Mouse (Mus musculus) spleen, postnatal 10 days (tissue): ENCODE measurements around the gene Ifnl2.
A peak's percentile ranks its signal among the peaks of the same experiment; 100 is the strongest.
"Not testable (repeated sequence)": the region's sequence is repeated elsewhere in the genome, so short reads cannot be mapped to it uniquely, and the experiment has no call there.

Experiments used
- DNase-seq, 2 experiments: peaks; one replicate each; pipeline ENCODE4 v3.0.0; 2021 to 2022; ENCODE audit warnings: low spot score in 2 of 2

Ifnl2 gene

DNA sequence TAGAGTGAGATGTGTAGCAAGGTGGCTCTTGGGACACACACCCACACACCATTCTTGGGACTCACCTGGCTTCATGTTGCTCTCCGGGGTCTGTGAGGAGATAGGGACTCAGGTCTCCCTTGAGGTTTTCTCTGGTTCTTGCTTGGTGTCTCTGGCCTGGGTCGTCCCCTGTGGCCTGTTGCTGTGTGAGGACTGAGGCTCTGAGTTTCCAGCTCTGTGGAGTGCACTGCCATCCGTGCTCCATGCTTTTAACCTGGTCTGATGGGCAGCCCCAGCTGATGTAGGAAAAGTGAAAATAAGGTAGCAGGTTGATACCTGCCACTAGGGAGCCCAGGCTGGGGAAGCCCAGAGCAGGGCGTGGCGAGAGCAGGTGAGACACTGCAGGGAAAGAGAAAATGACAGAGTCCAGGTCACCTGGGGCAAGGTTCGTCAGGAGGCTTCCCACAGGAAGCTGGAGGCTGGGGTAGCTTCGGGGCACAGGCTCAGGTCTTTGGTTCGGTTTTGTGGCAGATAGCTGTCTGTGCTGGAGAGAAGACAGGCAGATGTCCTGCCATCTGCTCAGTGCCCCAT is at the start of gene Ifnl2:
Gene Ifnl2, minus strand, starts transcription at position 51 of the 570 bp plus-strand sequence.
- DNase-seq = not testable (repeated sequence)

DNA sequence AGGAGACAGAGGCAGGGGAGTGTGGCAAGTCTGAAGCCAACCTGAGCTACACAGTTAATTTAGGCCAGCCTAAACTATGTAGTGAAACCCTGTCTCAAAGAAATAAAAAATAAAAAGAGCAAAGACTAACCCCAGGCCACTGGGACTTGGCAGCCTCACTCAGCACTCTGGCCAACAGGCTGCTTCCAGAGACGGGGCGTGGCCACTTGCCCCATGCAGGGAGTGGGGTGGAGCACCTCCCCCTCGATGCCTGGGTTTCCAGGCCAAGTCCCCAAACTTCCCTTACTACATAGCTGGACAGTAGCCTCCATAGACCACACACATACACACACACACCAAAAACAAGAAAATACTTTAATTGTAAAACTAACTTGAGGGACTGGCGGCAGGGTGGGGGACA is 48.2 kb upstream of the Ifnl2 start:
- DNase-seq = no peak

DNA sequence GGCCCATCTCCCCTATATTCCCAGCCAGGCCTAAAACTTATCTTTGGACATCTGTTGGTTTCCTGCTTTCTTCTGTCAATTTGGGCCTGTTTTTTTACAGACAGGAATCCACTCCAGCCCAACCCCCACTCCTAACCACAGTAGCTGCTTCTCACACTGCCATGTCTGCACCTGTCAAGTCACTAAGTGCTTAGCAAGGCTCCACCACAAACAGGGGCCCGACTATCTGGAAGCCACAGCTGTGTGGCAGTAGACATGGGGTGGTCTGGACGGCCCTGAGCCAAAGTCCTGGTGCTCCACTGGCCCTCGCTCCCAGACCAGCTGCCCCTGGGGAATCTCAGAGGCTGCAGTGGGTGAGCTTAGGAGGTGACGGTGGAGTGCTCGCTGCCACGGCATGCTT is 47.5 kb upstream of the Ifnl2 start:
- peak in 1 of 2 experiments; percentile 59 for DNase-seq

DNA sequence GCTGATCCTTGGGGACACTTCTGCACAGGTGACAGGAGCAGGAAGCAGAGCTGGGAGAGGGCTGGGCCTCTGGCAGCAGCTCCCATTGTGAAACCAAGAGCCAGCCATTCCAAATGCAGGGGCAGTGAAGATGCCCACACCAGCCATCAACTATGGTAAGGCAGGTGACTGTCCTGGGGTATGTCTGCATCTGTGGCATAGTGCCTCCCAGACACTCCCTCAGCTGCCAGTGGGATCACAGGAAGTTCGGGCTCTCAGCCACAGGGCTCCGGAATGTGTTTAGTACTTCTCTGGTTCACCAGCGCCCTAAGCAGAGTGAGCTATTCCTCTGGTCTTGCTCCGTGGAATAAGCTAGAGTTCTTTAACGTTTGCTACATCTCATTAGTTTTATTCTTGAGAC is 46.8 kb upstream of the Ifnl2 start:
- DNase-seq = no peak

DNA sequence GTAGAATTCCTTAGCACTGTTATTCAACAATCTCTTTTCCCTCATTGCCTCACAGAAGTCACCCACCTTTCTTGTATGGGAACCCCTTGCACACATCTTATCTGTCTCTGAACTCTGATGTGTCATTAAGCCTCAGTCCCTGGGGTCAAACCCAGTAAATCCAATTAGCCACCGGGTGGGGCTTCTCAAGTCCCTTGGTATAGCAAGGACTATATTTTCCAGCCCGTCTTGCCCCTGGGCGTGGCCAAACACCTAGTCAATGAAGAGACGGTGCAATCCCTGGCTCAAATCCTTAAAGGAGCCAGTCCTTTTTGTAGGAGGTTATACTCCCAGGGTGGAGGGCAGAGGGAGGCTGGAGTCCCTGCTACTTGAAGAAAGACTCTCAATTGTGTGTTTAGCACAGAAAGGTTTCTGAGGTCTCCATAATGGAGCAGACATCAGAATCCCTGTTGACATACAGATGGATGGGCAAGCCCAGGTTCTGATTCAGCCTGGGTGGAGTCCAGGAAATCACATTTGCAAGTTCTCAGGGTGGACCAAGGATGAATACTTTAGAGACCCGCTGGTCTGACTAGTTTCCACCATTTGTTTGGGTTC is 45.8 kb upstream of the Ifnl2 start:
- DNase-seq = no peak

DNA sequence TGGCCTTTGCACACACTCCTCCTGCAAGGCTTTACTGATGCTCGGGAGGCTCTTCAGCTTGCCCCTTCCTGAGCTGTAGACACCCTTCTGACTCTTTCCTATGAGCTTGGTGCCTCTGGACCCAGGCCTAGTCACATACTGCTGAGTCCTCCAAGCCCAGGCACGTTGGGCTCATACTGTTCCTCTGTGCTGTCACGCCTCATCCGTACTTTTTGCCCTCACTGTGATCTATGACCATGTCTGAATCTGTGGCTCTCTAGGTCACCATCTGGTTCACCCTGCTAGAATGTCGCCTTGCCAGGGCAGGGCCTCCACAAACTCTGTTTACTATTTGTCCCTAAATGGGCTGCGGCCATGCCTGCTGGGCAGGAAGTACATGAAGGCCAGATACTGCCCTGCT is 42.8 kb upstream of the Ifnl2 start:
- DNase-seq = no peak

DNA sequence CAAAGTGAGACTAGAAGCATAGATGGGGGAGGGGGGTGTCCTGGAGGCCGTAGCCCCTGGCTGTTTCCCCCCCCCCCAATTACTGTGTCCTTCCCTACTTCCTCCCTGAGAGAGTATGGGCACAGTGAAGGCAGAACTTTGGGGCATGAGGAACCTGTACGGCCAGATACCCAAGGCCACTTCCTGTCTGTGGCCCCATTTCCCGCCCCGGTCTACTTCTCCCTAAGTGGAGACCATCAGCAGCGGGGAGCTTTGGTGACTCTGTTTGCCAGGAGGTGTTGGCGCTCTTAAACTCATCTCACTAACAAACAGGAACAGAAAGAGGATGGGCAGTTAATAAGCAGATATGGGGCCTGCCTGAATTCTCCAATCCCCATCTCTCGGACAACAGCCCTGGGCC is 37.4 kb upstream of the Ifnl2 start:
- DNase-seq = no peak

DNA sequence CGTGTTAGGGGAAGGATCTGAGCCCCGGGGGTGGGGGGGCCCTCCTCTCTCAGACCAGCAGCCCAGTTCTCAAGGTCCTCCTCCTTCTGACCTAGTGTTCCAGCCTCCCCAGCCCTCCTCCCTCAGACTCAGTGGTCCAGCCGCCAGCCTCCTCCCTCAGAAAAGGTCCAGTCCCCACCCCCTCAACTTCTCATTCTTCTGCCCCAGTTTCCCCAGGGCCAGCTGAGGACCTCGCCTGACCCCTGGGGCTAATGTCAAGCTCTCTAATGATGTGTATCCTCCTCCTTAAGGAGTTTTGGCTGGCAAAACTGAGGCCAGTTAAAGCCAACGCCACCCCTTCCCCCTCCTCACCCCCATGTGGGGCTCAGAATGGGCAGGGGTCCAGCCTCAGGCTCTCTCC is 36.9 kb upstream of the Ifnl2 start, which contains the start of gene Nccrp1:
Gene Nccrp1, minus strand, starts transcription at position 101 of the 400 bp plus-strand sequence.
- no peak for DNase-seq

DNA sequence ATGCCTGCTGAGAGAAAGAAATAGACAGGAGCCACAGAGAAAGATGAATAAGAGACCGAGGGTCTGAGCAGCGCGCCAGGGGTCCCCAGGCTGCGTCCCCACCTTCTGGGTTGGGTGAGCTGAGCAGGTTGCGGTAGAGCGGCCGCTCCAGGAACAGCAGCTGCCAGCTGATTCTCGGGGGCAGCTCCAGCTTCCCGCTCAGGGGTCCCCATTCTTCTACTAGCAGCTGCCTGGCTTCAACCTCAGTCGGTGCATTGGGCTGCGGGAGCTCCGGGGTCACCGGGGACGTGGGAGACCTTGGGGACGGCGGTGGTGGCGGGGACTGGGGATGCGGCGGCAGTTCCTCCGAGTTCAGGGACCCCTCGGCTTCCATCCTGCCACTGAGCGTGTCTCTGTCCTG is 36.4 kb upstream of the Ifnl2 start:
- DNase-seq = no peak

DNA sequence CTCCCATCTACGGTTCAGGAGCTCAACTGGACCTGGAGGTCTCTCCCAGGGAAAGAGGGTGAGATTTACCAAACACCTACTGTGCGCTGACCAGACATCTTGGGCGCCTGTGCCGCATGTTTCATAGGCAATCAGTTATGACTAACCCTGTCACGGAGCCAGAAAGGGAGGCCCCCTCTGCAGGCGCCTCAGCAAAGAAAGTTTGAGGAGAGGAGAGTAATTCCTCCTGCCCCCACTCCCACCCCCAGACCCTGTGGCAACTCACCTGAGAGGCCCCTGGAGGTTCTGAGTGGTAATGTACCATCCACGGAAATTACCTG is 35.6 kb upstream of the Ifnl2 start:
- DNase-seq = no peak

DNA sequence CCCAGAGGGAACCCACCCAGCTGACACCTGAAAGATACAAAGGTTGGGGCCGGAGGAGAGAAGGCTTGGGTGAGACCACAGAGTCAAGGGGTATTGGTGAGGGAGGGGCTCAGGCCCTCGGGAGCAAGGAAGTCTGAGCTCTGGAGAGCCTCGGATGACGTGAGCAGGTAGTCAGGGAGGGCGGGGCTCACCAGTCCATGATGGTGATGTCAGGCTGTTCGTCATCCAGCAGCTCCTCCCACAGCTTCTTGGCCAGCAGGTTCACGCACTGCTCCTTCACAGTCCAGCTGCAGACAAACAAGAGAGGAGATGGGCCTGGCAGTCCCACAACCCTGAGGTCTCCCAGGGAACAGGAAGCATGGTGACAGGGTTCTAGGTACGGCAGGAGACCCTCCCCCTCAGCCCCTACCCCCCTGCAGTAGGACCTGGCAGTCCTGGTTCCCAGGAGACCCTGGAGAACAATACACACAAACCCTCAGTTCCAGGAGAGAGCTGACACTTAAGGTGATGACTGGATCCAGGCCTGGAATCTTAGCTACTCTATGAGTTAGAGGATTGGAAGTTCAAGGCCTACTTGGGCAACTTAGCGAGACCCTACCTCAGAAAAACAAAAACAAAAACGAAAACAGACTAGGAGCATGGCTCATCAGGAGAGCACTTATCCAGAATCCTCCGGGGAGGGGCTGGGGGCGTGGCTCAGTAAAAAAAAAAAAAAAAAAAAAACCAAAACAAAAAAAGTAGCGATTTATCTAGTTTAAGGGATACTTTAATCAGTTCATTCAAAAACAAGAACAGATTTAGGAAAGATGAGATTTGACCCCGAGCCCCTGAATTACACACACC is 35.0 kb upstream of the Ifnl2 start:
- DNase-seq = no peak

DNA sequence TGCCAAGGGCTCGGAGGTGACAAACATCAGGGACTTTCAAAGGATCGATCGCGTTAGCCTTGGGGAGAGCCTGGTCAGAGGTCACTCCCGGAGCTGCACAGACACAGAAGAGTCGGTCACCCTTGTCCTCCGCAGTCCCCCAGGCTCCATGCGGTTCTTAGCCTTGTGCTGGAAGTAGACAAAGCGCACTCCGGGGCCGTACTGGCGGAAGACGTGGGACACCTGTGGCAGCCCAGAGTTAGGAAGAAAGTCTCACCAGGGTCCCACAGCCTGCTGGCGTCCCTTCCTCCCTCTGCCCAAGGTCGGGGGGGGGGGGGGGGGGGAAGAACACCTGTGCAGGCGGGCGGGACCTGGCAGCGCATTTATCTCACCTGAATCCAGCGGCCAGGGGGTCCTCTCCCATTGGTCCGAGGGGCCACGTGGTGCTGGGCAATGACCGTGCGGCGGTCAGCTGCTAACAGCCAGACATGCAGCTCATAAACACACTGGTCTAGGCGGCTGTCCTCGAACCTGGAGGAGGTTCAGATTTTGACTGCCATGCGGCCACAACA is 33.9 kb upstream of the Ifnl2 start:
- DNase-seq = no peak

DNA sequence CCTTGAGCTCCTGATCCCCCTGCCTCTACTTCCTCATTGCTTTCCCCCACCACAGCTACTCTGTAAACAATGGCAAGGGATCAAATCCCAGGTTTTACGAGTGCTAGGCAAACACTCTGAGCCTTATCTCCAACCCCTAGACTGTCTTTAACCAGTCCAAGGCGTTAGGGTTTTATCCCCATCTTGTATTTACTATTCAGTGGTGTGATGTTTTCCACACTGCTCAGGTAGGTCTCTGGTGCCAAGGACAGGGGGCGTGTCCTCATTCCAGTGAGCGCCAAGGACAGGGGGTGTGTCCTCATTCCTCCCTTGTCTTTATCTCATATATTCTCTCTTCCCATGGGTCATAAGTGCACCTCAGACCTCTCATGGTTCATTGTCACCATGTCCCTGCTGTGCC is 30.3 kb upstream of the Ifnl2 start, which contains the start of gene Sycn:
Gene Sycn, plus strand, starts transcription at position 360 of the 400 bp plus-strand sequence.
- no peak for DNase-seq

DNA sequence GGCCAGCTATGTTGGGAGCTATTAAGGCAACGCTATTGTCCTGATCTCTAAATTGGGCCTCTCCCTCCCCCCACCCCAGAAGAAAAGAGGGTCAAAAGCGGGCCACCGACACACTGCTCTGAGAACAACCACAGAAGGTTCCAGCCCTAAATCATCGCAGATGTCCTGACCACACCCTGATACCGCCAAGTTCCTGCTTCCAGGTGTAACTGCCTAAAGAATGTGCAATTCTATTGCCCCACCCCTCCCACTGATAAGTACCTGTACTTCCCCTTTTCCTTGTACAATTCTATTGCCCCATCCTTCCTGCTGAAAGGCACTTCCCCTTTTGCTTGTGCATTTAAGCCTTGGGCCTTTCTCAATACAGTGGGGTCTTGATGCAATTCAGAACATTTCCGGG is 28.6 kb upstream of the Ifnl2 start:
- DNase-seq = not testable (repeated sequence)

DNA sequence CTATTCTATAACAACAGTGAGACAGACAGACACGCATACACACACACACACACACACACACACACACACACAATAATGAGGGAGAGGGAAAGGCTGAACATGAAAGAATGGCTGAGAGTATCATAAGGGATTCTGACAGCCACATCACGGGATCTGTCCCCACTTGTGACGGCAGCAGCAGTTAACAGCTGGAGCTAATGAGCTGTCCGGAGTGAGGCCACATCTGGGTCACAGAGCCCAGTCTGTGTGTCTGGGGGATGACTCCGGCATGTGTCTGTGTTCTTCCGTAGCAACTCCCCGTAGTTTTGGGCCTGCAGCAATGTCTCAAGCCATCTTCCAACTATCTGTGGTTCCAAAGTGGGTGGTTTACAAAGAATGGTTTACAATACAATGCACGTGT is 21.8 kb upstream of the Ifnl2 start:
- DNase-seq = no peak

DNA sequence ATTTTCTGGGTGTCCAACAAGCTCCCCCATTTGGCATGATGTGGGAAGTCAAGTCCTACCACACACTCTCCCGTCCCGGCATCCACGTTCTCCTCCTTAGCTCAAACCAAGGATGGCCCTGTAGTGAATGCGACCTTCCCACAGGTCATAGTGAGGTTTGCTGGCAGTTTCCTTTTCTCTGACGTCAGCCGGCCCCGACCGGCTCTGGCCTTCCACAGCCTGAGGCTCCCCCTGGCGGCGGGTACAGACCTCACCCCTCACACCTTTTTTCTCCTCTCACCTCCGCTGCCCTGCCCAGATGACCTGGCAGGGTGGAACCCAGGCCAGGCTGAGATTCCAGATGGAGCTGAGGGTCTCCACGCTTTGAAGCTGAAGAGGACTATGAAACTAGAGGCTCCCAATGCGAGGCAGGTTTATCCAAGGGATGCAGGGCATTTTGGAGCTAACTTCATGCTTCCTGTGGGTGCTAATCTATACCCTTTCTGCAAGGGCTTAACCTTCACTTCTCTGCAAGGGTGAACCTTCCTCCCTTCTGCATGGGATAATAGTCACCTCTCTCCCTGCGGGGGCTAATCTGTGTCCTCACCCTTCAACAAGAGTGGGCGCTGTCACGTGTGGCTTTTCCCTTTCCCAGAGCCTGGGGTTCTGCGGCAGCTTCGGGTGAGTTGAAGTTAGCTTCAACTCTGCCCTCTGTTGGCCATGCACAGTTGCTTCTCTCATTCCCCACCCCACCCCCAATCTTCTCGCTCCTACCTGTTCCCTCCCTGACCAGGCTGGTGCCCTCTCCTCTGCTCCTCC is 17.9 kb upstream of the Ifnl2 start:
- peak; percentile 74 to 91 for DNase-seq

DNA sequence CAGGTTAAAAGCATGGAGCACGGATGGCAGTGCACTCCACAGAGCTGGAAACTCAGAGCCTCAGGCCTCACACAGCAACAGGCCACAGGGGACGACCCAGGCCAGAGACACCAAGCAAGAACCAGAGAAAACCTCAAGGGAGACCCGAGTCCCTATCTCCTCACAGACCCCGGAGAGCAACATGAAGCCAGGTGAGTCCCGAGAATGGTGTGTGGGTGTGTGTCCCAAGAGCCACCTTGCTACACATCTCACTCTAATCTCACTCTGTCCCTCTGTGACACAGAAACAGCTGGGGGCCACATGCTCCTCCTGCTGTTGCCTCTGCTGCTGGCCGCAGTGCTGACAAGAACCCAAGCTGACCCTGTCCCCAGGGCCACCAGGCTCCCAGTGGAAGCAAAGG is 12.3 kb upstream of the Ifnl2 start, which contains the start of gene Ifnl3:
Gene Ifnl3, plus strand, starts transcription at position 301 of the 400 bp plus-strand sequence.
- DNase-seq = not testable (repeated sequence)

DNA sequence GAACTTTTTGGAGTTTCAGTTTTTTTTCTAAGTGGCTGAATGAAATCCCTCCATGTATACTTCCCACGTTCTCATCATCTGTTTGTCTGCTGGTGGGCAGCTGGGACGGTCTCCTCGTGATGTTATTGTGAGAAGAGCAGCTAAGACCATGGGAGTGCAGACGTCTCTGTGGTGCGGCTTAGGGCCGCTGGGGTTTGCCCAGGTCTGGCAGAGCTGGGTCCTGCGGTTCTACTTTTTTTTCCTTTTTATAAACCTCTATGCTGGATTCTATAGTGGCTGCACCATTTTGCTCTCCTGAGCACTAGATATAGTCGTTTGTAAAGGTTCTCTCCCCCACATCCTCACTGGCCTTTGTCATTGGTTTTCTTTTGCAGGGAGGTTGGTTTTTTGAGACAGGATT is 1.2 kb upstream of the Ifnl2 start:
- no peak for DNase-seq

DNA sequence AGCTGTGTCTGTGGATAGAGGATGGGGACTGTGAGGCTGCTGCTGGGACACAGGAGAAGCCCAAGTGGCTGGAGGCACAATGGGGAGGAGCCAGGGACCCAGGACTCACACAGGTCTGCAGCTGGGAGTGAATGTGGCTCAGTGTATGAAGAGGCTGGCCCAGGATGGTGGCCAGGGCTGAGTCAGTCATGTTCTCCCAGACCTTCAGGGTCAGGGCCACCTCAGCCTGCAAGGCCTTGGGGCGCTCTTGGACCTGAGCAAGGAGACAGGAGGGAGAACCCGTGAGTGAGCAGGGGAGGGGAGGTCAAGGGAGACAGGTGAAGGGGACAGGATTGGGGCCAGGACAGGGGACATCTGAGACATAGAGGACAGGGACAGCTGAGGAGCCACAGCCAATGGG is 1.1 kb downstream of the Ifnl2 start:
- DNase-seq = not testable (repeated sequence)

DNA sequence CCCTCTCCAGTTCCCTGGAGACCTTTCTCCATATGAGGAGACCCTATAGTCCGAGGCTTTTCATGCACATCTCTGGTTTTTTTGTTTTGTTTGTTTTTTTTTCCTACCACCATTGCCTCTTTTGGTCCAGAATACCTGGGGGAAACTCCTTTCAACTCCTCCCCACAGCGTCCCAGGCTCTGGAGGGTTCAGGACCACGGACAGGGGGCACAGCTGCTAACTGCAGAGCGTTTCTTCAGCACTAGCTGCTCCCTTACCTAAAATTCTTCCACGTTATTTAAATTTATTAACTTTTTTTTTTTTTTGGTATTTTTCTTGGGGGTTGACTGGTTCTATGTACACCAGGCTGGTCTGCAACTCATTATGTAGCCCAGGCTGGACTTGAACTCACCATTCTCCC is 4.7 kb downstream of the Ifnl2 start:
- DNase-seq = peak in 1 of 2 experiments; percentile 50

DNA sequence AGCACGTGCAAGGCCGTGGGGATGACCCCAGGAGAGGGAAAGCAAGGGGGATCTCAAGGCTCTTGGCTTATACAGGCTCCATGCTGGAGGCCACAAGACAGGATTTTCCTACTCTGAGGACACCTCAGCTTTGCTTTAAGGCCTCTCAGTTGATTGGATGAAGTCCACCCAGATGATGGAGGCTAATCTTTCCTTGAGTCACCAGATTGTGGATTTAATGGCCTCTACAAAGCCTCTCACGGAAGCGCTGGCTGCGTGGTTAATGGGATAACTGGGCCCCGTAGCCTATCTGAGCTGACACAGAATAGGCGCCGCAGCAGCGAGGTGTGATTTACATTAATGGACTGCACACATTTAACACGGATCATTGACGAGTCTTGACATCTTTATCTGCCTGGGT is 14.8 kb downstream of the Ifnl2 start:
- no peak for DNase-seq

DNA sequence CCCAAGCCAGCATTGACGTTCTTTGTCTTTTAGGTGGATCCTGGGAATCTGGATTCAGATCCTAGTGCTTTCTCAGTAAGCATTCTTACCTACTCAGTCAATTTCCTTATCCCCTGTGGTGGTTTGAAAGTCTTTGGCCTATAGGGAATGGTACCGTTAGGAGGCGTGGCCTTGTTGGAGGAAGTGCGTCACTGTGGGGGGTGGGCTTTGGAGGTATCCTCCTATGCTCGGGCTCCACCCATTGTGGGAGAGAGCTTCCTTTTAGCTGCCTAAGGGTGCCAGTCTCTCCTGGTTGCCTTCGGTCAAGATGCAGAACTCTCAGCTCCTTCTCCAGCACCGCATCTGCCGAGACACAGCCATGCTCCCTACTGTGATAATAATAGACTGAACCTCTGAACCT is 17.9 kb downstream of the Ifnl2 start:
- no peak for DNase-seq
